10 mouse cellular contexts compared by ENCODE assay signal in genomic region chr14:79768076-79768830, GRCm38 (mm10). TPM values are rescaled to one million over a fixed set of nuclear protein-coding genes. Genes with fewer than 3 reads are reported as not detected.
A peak's percentile ranks its signal among the peaks of the same experiment; 100 is the strongest.
DNase-seq lines count a peak whose midpoint lies in the region; ATAC-seq lines count a peak whose summit lies in the region.
"Had no signal": no experiment of that assay in that cellular context is flagged by ENCODE, and none has a peak within 500 bp of the region (broad histone marks: within the 10 kb centered on the region; RNA-seq: fewer than 3 reads in every experiment).

No protein-coding gene starts in this region.

- no peak for DNase-seq in heart, postnatal 25 days (ENCODE audit: low spot score)
- DNase-seq in ES-CJ7 (ENCODE audit: low read depth, low spot score) = peak; percentile 55
- peak; percentile 48 for DNase-seq in midbrain, embryonic 10.5 days (ENCODE audit: low spot score)
- DNase-seq in spleen, adult 12 weeks (ENCODE audit: low spot score) = no peak
- no peak for DNase-seq in adrenal gland, postnatal 4 days (ENCODE audit: low spot score in 2 of 2)
- DNase-seq: kidney, postnatal 14 days had no signal

- H3K36me3 ChIP-seq in heart, embryonic 11.5 days (ENCODE audit: control insufficient read depth, insufficient read depth, low read length) = no peaks in the 10 kb centered on the region
- 0 out of 2 replicates have a peak, but pooled peaks cover 4% of the 10 kb centered on the region for H3K36me3 ChIP-seq in forebrain, embryonic 13.5 days (ENCODE audit: poor library complexity, severe bottlenecking)
- H3K36me3 ChIP-seq in midbrain, embryonic 10.5 days = peaks cover 55% of the 10 kb centered on the region

- H3K27ac ChIP-seq in heart, embryonic 11.5 days (ENCODE audit: low read depth, low read length) = no peak overlapping the region
- 0 out of 2 replicates have a peak overlapping the region, but pooled peaks have one; percentile 21 for H3K27ac ChIP-seq in forebrain, embryonic 13.5 days
- H3K27ac ChIP-seq in midbrain, embryonic 10.5 days (replicated peaks) = peak overlapping the region; percentile 90

- 3% methylated on average over 59 of the region's 59 CpGs for WGBS in heart, embryonic 11.5 days (ENCODE audit: insufficient replicate concordance)
- WGBS in forebrain, embryonic 13.5 days = 2% methylated on average over 51 of the region's 59 CpGs
- WGBS in midbrain, embryonic 10.5 days = 1% methylated on average over 59 of the region's 59 CpGs

- peak overlapping the region; percentile 28 for H3K4me3 ChIP-seq in heart, embryonic 11.5 days (ENCODE audit: low read depth, low read length)
- H3K4me3 ChIP-seq in forebrain, embryonic 13.5 days = peak overlapping the region; percentile 56
- H3K4me3 ChIP-seq in midbrain, embryonic 10.5 days = peak overlapping the region; percentile 72

- H3K4me2 ChIP-seq in heart, embryonic 11.5 days = peak overlapping the region; percentile 53
- peak overlapping the region; percentile 82 for H3K4me2 ChIP-seq in forebrain, embryonic 13.5 days

- H3K9me3 ChIP-seq in heart, embryonic 11.5 days (replicated peaks; ENCODE audit: control insufficient read depth, low read length) = no peaks in the 10 kb centered on the region
- no peaks in the 10 kb centered on the region for H3K9me3 ChIP-seq in forebrain, embryonic 13.5 days (replicated peaks)
- no peaks in the 10 kb centered on the region for H3K9me3 ChIP-seq in midbrain, embryonic 10.5 days (replicated peaks)

- peaks cover 61% of the 10 kb centered on the region for H3K27me3 ChIP-seq in heart, embryonic 11.5 days (ENCODE audit: control insufficient read depth, insufficient read depth, low read length)
- H3K27me3 ChIP-seq in forebrain, embryonic 13.5 days = peaks cover 46% of the 10 kb centered on the region
- peaks cover 72% of the 10 kb centered on the region for H3K27me3 ChIP-seq in midbrain, embryonic 10.5 days (ENCODE audit: low read depth, poor library complexity, severe bottlenecking)

- intact Hi-C loops in heart, postnatal 25 days (cut with DNase I) = no loop called here

- H3K4me1 ChIP-seq in heart, embryonic 11.5 days (ENCODE audit: control insufficient read depth, insufficient read depth, low read length) = peaks cover 15% of the 10 kb centered on the region
- H3K4me1 ChIP-seq in forebrain, embryonic 13.5 days = peaks cover 64% of the 10 kb centered on the region
- peaks cover 73% of the 10 kb centered on the region for H3K4me1 ChIP-seq in midbrain, embryonic 10.5 days

- H3K9ac ChIP-seq in heart, embryonic 11.5 days (ENCODE audit: low read depth, low read length) = no peak overlapping the region
- H3K9ac ChIP-seq in forebrain, embryonic 13.5 days = peak overlapping the region; percentile 75

- no peak for ATAC-seq in heart, embryonic 11.5 days (replicated peaks; ENCODE audit: insufficient number of reproducible peaks, low FRiP score, low TSS enrichment)
- ATAC-seq in forebrain, embryonic 13.5 days = no peak
- no peak for ATAC-seq in erythroid progenitor cell, adult 5-6 weeks (replicated peaks; ENCODE audit: low FRiP score, poor library complexity, severe bottlenecking)

RNA-seq across cellular contexts. Expression of gene Pcdh8, which starts 2.9 kb away (rescaled TPM):
- 0.04 and 0.11 TPM in 2 replicates for polyA plus RNA-seq in heart, embryonic 11.5 days (2014; fragmentation: Nextera tagmentation; extraction: Ambion mirVana)
- total RNA-seq in heart, postnatal 25 days (2021) = not detected
- polyA plus RNA-seq in forebrain, embryonic 13.5 days (2015; fragmentation: Nextera tagmentation; extraction: Ambion mirVana) = 21.1 and 22.3 TPM in 2 replicates
- 56.0 and 57.5 TPM in 2 replicates for polyA plus RNA-seq in midbrain, embryonic 10.5 days (2016; fragmentation: Nextera tagmentation; extraction: Ambion mirVana)
- total RNA-seq in erythroid progenitor cell, adult 5-6 weeks (2015; ENCODE audit: low replicate concordance) = not detected in 2 replicates
- not detected in 2 replicates for total RNA-seq in erythroid progenitor cell, adult 5-6 weeks (2017; ENCODE audit: low replicate concordance)
- 1 to 10 TPM in 1 of 2 experiments, under 1 TPM in 1; 0.87 to 1.1 TPM for total RNA-seq in adrenal gland, postnatal 4 days (2021)
- total RNA-seq: megakaryocyte, adult 5-6 weeks had no signal

Comparison
In these comparisons a context has a peak if more than half of its experiments do, and no peak if none do; other contexts are left out.
1. DNase-seq: peak in ES-CJ7 (single experiment) and midbrain, embryonic 10.5 days (single experiment); none in heart, postnatal 25 days (single experiment), spleen, adult 12 weeks (single experiment) and adrenal gland, postnatal 4 days (0 of 2).
2. Peak in every context shown above with its lines, with median percentiles within 50 percentile points of each other: H3K4me3 ChIP-seq.